Mouse (Mus musculus) liver, postnatal 0 days (tissue): Measurements from ENCODE around the gene Card14.

Source experiments
- CTCF ChIP-seq: sonication (generic); IDR thresholded peaks from 2 replicates; pipeline ENCODE4 v1.5.1; 2016; ENCODE audit warnings: antibody characterized with exemption, low read depth
- EP300 ChIP-seq: IDR thresholded peaks from 2 replicates; pipeline ENCODE4 v1.6.1; 2016; ENCODE audit warnings: antibody characterized with exemption, low read depth, mild to moderate bottlenecking

DNA sequence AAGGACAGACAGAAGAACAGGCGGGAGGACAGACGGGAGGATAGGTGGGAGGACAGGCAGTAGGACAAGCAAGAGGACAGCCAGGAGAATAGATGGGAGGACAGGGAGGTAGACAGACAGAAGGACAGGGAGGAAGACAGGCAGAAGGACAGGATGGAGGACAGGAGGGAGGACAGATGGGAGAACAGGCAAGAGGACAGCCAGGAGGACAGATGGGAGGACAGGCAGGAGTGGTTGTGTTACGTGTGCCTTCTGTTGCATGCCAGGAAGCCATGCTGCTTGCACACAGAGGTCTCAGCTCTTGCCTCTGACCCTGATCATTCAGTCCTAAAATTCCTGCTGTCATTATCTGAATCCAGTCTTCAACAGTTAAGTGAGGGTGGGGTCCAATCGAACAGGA is 46.4 kb downstream of the Card14 start:
- TF ChIP-seq CTCF (no peak), EP300 (no peak)
